Mouse (Mus musculus) central nervous system, embryonic 11.5 days (tissue): ENCODE results near the gene Olfr1508. TPM values are rescaled to one million over a fixed set of nuclear protein-coding genes. Genes with fewer than 3 reads are reported as not detected.

Experiments
- polyA plus RNA-seq: library from polyadenylated mRNA; depleted of rRNA; stranded (reverse); fragments of >200 nt; gene quantifications from 2 replicates; pipeline ENCODE4 v1.2.3, GENCODE M21; 2012; rRNA removed

The Olfr1508 gene
- not detected in 2 replicates for polyA plus RNA-seq

DNA sequence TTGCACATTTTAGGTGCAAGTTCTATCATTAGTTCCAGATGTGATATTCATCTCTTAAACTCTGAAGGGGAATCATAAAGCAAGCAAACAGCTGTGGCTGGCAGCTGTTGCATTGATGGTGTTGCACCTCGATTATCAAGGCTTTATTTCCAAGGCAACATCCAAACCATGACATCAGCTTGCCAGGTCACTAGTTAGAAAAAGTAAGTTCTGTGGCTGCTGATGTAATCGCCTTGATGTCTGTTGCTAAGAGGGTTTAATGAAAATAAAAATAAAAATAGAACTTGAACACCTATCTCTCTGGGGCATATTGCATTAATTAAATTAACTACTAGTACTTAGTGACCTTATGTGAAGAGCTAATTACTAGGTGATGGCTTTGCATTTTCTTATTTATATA, at the start of gene Olfr1508:
Gene Olfr1508, minus strand, starts transcription at position 101 of the 400 bp plus-strand sequence.

DNA sequence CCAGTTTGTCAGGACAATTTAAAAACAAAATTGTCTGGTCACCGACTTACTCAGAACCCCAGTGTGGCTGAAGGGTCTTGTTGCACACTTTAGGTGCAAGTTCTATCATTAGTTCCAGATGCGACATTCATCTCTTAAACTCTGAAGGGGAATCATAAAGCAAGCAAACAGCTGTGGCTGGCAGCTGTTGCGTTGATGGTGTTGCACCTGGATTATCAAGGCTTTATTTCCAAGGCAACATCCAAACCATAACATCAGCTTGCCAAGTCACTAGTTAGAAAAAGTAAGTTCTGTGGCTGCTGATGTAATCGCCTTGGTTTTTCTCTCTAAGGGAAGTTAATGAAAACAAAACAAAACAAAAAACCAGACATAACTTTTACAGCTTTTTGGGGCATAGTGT, 28.2 kb upstream of the Olfr1508 start, which contains the start of gene Olfr1507:
Gene Olfr1507, minus strand, starts transcription at position 234 of the 400 bp plus-strand sequence.

DNA sequence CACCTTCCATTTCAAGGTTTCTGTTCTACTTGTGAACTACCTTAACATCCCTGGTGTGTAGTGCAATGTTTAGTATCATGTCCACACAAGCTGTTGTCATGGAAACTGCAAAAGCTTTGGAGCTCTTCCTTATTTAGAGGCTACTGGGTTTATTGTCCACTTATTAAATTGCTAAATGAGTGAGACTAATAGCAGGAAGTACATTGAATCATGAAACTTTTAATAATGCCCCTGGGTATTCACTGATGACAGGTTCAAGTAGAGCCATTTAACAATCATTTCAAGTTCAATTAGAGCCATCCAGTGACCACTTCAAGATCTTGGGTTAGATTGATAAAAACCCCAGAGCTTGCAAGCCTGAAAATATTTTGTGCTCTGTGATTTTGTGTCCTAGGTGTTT, 24.6 kb downstream of the Olfr1508 start, which contains the start of gene Olfr1509:
Gene Olfr1509, plus strand, starts transcription at position 301 of the 400 bp plus-strand sequence.

DNA sequence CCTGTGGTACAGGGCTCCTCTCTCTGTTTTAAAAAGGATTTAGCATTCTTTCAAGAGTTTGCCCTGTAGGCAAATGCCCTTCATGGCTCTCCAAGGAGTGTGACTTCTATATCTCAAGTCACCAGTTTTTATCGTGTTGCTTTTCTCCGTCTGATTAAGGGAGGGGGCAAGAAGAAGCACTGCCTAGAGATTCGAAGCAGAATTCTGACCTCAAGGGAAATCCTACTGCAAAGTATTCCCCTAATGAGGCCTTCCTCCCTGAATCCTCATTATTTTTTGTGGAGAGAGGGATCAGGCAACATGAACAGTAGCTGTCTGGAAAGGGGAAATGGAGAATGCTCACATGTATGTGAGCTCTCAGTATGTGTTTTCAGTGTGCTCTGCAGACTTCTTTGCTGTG, 53.0 kb downstream of the Olfr1508 start, which contains the start of gene Olfr1510:
Gene Olfr1510, minus strand, starts transcription at position 101 of the 400 bp plus-strand sequence.

Other genes with a start within 250 kb of the Olfr1508 start
- gene Chd8, start 209.7 kb downstream of the Olfr1508 start, polyA plus RNA-seq, result 74.1 and 82.3 TPM in 2 replicates
- 28.4 and 39.3 TPM in 2 replicates for gene Tox4, start 188.3 kb downstream of the Olfr1508 start, polyA plus RNA-seq
- gene Rab2b, start 187.9 kb downstream of the Olfr1508 start, polyA plus RNA-seq, result 30.9 and 33.6 TPM in 2 replicates
- 58.3 and 65.0 TPM in 2 replicates for gene Mettl3, start 162.4 kb downstream of the Olfr1508 start, polyA plus RNA-seq
- 52.9 and 56.9 TPM in 2 replicates for gene Sall2, start 138.7 kb downstream of the Olfr1508 start, polyA plus RNA-seq
- gene Olfr1513, start 111.1 kb downstream of the Olfr1508 start, polyA plus RNA-seq, result not detected in 2 replicates
- not detected in 2 replicates for gene Olfr1512, start 88.3 kb downstream of the Olfr1508 start, polyA plus RNA-seq
- not detected in 2 replicates for gene Olfr1511, start 70.1 kb downstream of the Olfr1508 start, polyA plus RNA-seq
- not detected in 2 replicates for gene Olfr1510, start 53.1 kb downstream of the Olfr1508 start, polyA plus RNA-seq
- not detected in 2 replicates for gene Olfr1509, start 24.5 kb downstream of the Olfr1508 start, polyA plus RNA-seq
- not detected in 2 replicates for gene Olfr1507, start 28.3 kb upstream of the Olfr1508 start, polyA plus RNA-seq